Mouse (Mus musculus) lung, adult 2 months (tissue): ENCODE results near the gene Celf2.

ENCODE experiments used
- CTCF ChIP-seq: fragments of 200-500 bp; IDR thresholded peaks from 2 replicates; pipeline ENCODE4 v1.5.1; 2011; ENCODE audit warnings: mild to moderate bottlenecking, low read length, control low read depth; ENCODE audit not compliant: insufficient read depth
- POLR2A ChIP-seq: fragments of 200-500 bp; IDR thresholded peaks from 2 replicates; pipeline ENCODE4 v1.6.1; 2011; ENCODE audit warnings: low read depth, mild to moderate bottlenecking, control low read depth, low read length, borderline replicate concordance; ENCODE audit errors: extremely low read depth

DNA sequence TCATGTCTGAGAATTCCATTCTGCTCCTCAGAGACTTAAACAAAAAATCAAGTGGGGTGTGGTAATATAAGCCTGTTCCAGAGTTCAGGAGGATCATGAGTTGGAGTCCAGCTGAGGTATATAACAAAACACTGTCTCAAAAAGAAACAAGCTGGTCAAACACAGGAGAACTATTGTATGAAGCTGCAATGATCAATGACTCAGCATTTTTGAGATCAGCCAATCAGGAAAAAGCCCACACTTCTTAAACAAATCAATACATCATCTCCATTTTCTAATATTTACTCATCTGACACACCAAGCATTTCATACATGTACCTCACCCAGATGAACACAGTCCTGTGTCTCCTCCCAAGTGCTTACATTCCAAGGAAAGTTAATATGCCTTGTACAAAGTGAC, 544.1 kb downstream of the Celf2 start:
- TF ChIP-seq CTCF, result no peak
- no peak for TF ChIP-seq POLR2A
